Mouse (Mus musculus) B cell, adult (primary cell): Measurements from ENCODE around the gene Tcf21. TPM values are rescaled to one million over a fixed set of nuclear protein-coding genes. Genes with fewer than 3 reads are reported as not detected.

Experiments used
- total RNA-seq: library from RNA; stranded (reverse); gene quantifications from 4 replicates; pipeline ENCODE4 v1.2.4, GENCODE M21; 2023; ENCODE audit not compliant: inconsistent age

Tcf21 gene
- total RNA-seq: 0.45 TPM in 1 of 4 replicates, not detected in the others

GRCm38 (mm10) chr10:22819871-22820590 is at the start of gene Tcf21:
Gene Tcf21 (minus strand): TSS chr10:22820174.

Other genes starting within 250 kb of the Tcf21 start
- not detected in 4 replicates for gene Slc2a12, start 175.2 kb downstream of the Tcf21 start, total RNA-seq
- gene Tbpl1, start 88.2 kb downstream of the Tcf21 start, total RNA-seq: 38.6 to 52.5 TPM (median 45.0 TPM) in 4 replicates